Mouse (Mus musculus) heart, embryonic 16.5 days (tissue): ENCODE measurements at regions not wholly inside any gene's neighbourhood (a gene's known extent, or its start where the extent isn't known, plus 50 kb on each side); places are given as distances from the start of the nearest gene placed in this dataset. TPM values are rescaled to one million over a fixed set of nuclear protein-coding genes. Genes with fewer than 3 reads are reported as not detected.
"Not testable (repeated sequence)": the region's sequence is repeated elsewhere in the genome, so short reads cannot be mapped to it uniquely, and the experiment has no call there.

Experiments
- ATAC-seq: fragments of 200-750 bp; cut with Nextera tagmentation; replicated peaks from 2 replicates; pipeline ENCODE4 v1.8.0; 2017; ENCODE audit warnings: moderate number of reproducible peaks; ENCODE audit not compliant: insufficient read depth, low FRiP score; ENCODE audit errors: extremely low read depth
- H3K27ac ChIP-seq: fragments of 300-500 bp; sonication (generic); 2 replicates; pipeline ENCODE4 v1.5.1; 2014; ENCODE audit warnings: mild to moderate bottlenecking, low read length, control low read depth, moderate library complexity
- H3K27me3 ChIP-seq: fragments of 300-500 bp; sonication (generic); 2 replicates; pipeline ENCODE4 v1.6.1; 2014; ENCODE audit warnings: low read length, mixed read lengths; ENCODE audit not compliant: control insufficient read depth, insufficient read depth
- H3K36me3 ChIP-seq: fragments of 300-500 bp; sonication (generic); 2 replicates; pipeline ENCODE4 v1.6.1; 2014; ENCODE audit not compliant: control insufficient read depth, insufficient read depth
- H3K4me1 ChIP-seq: fragments of 300-500 bp; sonication (generic); 2 replicates; pipeline ENCODE4 v1.6.1; 2014; ENCODE audit warnings: low read length, mixed read lengths; ENCODE audit not compliant: control insufficient read depth, insufficient read depth
- H3K4me2 ChIP-seq: fragments of 300-500 bp; sonication (generic); 2 replicates; pipeline ENCODE4 v1.6.1; 2014; ENCODE audit warnings: low read depth, mild to moderate bottlenecking, control low read depth, low read length
- H3K4me3 ChIP-seq: fragments of 300-500 bp; sonication (generic); 2 replicates; pipeline ENCODE4 v1.5.1; 2014; ENCODE audit warnings: mild to moderate bottlenecking, control low read depth, low read length
- H3K9ac ChIP-seq: fragments of 300-500 bp; sonication (generic); 2 replicates; pipeline ENCODE4 v1.6.1; 2014; ENCODE audit warnings: low read length, control low read depth
- H3K9me3 ChIP-seq: fragments of 300-500 bp; sonication (generic); replicated peaks from 2 replicates; pipeline ENCODE4 v1.6.1; 2016; ENCODE audit warnings: low read length; ENCODE audit not compliant: control insufficient read depth
- WGBS: fragments of 180-500 bp; shearing (Covaris S2); extraction: QIAGEN DNeasy Blood & Tissue Kit; methylation state at CpG from one replicate; pipeline ENCODE4 v1.1.7; 2014; 5-methylcytosine and 5-hydroxymethylcytosine counted together
- microRNA-seq: library from miRNA; unstranded; fragments of <30 nt; microRNA quantifications from one replicate; pipeline ENCODE4, GENCODE M21; 2017

DNA sequence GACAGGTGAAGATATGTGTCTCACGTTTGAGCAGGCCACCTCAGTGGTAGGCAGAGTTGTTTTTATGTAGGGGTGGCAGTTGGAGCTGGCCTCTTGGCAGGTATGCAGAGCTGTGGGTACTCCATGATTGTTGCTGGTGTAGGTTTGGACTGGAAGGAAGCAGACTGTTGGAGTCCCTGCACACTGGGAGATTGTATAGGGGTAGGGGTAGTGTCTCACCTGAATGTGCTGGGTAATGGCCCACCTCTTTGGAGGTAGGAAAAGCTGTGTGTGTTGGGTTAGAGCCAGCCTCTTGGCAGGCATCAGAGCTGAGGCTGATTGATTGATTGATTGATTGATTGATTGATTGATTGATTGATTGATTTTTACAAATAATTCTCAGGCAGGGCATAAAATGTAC lies 79.6 kb upstream of the Myo9b start:
- H3K4me1 ChIP-seq, H3K27ac ChIP-seq, H3K9ac ChIP-seq, H3K4me2 ChIP-seq, ATAC-seq, H3K4me3 ChIP-seq, H3K27me3 ChIP-seq, H3K9me3 ChIP-seq, H3K36me3 ChIP-seq: not testable (repeated sequence)
- whole genome bisulfite sequencing = 57% methylated on average over 1 of the region's 1 CpGs

DNA sequence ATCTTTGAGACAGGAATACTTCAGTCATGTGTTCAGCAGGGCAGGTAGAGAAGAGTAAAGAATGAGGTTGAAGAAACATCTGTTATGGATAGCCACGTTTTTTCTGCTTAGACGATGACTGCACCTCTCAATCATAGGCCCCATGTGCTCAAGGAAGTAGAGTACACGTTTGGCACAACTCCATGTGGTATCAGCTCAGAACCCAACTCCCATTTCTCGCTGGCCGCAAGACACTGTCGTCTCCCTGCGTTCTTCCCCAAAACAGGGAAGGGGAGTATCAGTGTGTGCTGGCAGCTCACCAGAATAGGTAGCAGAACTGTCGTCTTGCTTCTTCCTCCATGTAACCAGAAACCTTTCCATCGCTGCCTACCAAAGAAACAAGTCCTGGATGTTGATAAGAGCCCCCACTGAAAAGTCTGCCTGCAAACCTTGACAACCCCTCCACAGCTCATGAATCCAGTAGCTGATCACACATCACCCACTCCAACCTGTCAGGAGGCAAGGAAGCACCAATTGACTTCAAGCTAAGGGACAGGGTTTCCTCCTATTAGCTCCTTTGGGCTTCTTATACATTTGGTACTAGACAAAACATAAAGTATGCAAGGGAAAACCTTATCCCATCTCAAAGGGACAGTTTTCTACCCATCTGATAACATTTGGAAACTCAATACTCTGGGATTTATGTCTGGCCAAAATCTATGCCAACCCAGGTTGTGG lies 77.3 kb upstream of the Myo9b start:
- H3K27me3 ChIP-seq, H3K4me2 ChIP-seq, H3K4me1 ChIP-seq, H3K36me3 ChIP-seq, H3K4me3 ChIP-seq, H3K9me3 ChIP-seq, ATAC-seq, H3K27ac ChIP-seq, H3K9ac ChIP-seq: not testable (repeated sequence)
- WGBS = 63% methylated on average over 9 of the region's 9 CpGs

Small RNA genes in the stretch of these regions (microRNA-seq; reads per million reads assigned to microRNA genes)
- not detected for gene Gm27628
